Mouse (Mus musculus) spleen, adult 18-20 months (tissue): ENCODE results near the gene Ttc4.

Experiments
- DNase-seq, 2 experiments: peaks; one replicate each; pipeline ENCODE4 v3.0.0; 2022; ENCODE audit warnings: mixed read lengths in 2 of 2

Ttc4 gene

DNA sequence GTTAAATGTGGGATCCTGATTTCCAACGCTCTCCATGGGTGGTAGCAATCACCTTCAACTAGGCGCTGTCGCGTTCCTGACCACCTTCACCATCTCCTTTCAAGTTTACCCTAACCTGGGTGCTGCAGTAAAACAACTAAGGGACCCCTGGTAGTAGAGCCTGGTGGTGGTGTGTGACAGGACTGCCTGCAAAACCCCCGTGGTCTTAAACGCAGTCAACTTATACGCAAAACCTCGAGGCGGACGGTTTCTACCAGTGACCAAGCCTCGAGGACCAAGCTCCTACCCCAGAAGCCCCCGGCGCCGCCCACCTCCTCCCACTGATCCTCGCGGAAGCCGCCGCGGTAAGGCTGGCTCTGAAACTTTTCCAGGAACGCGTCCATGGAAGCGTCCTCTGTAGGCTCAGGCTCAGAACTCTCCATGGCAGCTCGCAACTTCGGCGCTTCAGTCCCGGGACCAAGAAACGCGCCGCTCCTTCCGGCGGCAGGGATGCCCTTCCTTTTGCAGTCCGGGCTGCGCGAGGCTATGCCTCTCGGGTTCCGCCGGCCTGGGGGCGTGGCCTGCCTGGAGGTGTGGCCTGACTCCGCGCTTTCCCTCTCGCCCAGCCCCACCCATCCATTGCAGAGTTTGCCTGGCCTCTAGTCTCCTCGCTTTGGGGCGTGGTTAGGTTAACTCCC lies at the start of gene Ttc4:
Ttc4 (minus strand) TSS at position 503 of the 677 bp plus-strand sequence.
- peak; percentile 76 to 85 for DNase-seq

GRCm38 (mm10) chr4:106720631-106721030 lies 41.9 kb upstream of the Ttc4 start:
- no peak for DNase-seq

- DNase-seq: no peak
Observed at GRCm38 (mm10) chr4:106713622-106714021, 34.9 kb upstream of the Ttc4 start.

DNA sequence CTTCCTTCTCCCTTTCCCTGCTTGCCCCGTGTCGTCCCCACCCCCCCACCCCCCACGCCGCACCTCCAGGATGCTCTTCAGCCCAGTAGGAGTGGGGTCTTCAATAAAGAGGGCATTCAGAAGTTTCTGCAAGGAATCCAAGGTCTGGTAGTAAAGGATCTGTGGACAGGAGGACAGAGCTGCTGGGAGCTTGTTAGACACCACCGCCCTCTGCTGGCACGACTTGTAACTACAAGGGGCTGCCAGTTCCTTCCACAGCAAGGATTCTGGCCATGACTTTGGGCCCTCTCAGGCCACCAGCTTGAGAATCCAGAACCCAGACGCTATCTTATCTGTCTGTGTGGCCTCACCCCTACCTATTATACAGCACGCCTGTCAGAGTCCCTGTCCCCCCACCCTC lies 29.7 kb upstream of the Ttc4 start:
- DNase-seq: peak; percentile 47 to 73

GRCm38 (mm10) chr4:106707957-106708356 lies 29.2 kb upstream of the Ttc4 start:
- DNase-seq: no peak

GRCm38 (mm10) chr4:106705096-106705665 lies 26.4 kb upstream of the Ttc4 start:
- no peak for DNase-seq

GRCm38 (mm10) chr4:106704416-106704815 lies 25.7 kb upstream of the Ttc4 start:
- no peak for DNase-seq

DNA sequence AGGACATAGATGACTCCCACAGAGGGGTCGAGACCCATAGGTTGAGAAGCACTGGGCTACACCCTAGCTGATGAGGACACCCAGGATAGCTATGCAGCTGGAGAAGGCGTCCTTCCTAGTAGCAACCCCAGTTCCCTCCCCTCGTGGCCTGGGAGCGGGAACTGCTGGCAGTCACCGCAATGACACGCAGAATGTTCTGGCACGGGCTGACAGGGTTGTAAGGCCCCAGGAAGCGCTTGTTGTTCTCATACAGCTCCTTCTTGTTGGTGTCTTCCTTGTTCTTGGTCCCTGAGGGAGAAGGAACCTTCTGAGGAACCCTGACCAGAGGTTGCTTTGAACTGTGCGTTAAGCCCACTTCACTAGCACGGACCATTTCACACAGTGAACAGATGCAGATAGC lies 25.2 kb upstream of the Ttc4 start:
- DNase-seq: no peak

DNA sequence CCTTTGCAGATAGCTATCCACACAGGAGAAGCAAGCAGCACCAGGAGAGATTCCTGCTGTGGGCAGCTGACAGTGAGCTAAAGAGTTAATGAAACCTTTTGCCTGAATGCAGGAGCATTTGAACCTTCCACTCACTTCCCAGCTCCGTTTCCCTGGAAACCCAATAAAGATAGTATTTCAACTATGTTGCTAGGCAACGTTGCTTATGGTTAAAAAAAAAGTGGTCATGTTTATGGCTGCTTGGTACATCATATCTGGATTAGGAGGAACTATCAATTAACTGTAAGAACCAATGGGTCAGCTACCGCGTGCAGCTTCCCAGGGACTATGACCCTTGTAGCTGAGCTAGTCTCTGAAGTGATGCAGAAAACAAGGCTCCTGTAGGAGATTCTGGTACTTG lies 22.1 kb upstream of the Ttc4 start:
- no peak for DNase-seq

GRCm38 (mm10) chr4:106699989-106700388 lies 21.2 kb upstream of the Ttc4 start:
- DNase-seq: no peak

- DNase-seq: no peak
Observed at GRCm38 (mm10) chr4:106693841-106694430, 15.2 kb upstream of the Ttc4 start.

GRCm38 (mm10) chr4:106688636-106689296 lies 10.0 kb upstream of the Ttc4 start:
- DNase-seq: no peak

- no peak for DNase-seq
Observed at GRCm38 (mm10) chr4:106680955-106681354, 2.2 kb upstream of the Ttc4 start.

DNA sequence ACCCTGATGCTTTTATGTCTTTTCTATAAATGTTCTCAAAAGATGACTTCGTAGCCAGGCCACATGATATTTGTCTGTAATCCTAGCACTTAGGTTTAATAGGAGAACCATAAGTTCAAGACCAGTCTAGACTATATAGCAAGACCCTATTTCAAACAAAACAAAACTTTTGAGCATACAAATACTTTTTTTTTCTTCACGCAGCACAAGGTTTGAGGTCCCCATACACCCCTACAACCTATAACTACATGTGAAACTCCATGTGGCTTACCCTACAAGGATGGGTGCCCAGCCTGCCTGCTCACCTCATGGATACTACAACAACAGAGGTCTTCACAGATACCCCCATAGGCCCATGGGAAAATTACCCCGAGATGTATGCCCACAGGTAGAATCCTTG lies 408 bp upstream of the Ttc4 start:
- no peak for DNase-seq

DNA sequence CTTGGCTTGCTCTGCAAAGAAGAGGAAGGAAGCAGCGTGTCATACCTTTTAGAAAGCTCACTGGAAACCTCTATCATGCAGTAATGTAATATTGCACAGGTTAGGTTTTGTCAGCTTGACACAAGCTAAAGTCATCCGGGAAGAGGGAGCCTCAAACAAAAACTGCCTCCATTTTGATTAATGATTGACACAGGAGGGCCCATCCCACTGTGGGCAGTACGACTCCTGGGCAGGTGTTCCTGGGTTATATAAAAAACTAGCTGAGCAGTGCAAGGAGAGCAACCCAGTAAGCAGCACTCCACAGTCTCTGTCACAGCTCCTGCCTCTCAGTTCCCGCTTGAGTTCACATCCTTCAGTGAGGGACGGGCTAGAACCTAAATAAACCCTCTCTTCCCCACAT lies 2.0 kb downstream of the Ttc4 start:
- no peak for DNase-seq

GRCm38 (mm10) chr4:106666546-106666945 lies 12.2 kb downstream of the Ttc4 start:
- no peak for DNase-seq

- DNase-seq: no peak
Observed at GRCm38 (mm10) chr4:106665673-106666072, 13.1 kb downstream of the Ttc4 start.

GRCm38 (mm10) chr4:106665269-106665668 lies 13.5 kb downstream of the Ttc4 start:
- no peak for DNase-seq

- no peak for DNase-seq
Observed at GRCm38 (mm10) chr4:106664697-106665096, 14.0 kb downstream of the Ttc4 start.

- no peak for DNase-seq
Observed at GRCm38 (mm10) chr4:106663956-106664470, 14.7 kb downstream of the Ttc4 start.

GRCm38 (mm10) chr4:106655681-106656080 lies 23.1 kb downstream of the Ttc4 start:
- no peak for DNase-seq

GRCm38 (mm10) chr4:106653051-106653450 lies 25.7 kb downstream of the Ttc4 start:
- no peak for DNase-seq

GRCm38 (mm10) chr4:106652546-106652945 lies 26.2 kb downstream of the Ttc4 start:
- DNase-seq: no peak
